Mouse (Mus musculus) heart, postnatal 14 days (tissue): ENCODE measurements around the gene Mrtfa. TPM values are rescaled to one million over a fixed set of nuclear protein-coding genes. Genes with fewer than 3 reads are reported as not detected.
A peak's percentile ranks its signal among the peaks of the same experiment; 100 is the strongest.

ENCODE experiments used
- DNase-seq, 2 experiments: peaks; one replicate each; pipeline ENCODE4 v3.0.0; 2021 to 2022
- intact Hi-C: fragments of 180-260 bp; cut with DNase I; formaldehyde crosslinking; loops from one replicate; pipeline ENCODE4 v1.15.1; 2025
- total RNA-seq, 2 experiments: library from RNA; stranded (reverse); gene quantifications; 2 replicates each; pipeline ENCODE4 v1.2.3; 2021

The Mrtfa gene
- total RNA-seq, 2 experiments from 2014 or later, result 12.3 to 13.9 TPM

GRCm38 (mm10) chr15:81199372-81199959 lies 8.9 kb upstream of the Mrtfa start:
- DNase-seq, result peak; percentile 67 to 83
- intact Hi-C loops, result loop anchor here (1.0 to 10.0 kb wide), 5 partner anchors 42 to 935 kb away; partner anchors contain the start of gene Rps19bp1

DNA sequence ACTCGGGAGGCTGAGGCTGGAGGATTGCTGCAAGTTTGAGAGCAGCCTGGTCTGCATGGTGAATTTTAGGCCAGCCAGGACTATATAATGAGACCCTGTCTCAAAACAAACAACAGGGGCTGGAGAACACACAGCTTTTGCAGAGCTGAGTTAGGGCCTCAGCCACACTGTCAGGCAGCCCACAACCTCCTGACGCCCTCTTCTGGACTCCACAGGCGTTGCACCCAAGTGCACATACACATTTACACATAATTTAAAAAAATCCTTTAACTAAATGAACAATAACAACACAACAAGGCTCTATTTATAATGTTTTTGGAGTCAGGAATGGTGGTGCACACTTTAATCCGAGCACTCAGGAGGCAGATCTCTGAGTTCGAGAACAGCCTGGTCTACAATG lies 7.9 kb upstream of the Mrtfa start:
- intact Hi-C loops, result loop anchor here (2.0 to 10.0 kb wide), 4 partner anchors 41 to 934 kb away; partner anchors contain the start of gene Rps19bp1
- DNase-seq, result no peak

- no peak for DNase-seq
- intact Hi-C loops, result loop anchor here (5.0 to 10.0 kb wide), 3 partner anchors 40 to 932 kb away; partner anchors contain the start of gene Rps19bp1
Measured at GRCm38 (mm10) chr15:81197197-81197596, 6.6 kb upstream of the Mrtfa start.

- intact Hi-C loops, result loop anchor here (5.0 to 10.0 kb wide), 3 partner anchors 38 to 931 kb away; partner anchors contain the start of gene Rps19bp1
- no peak for DNase-seq
Measured at GRCm38 (mm10) chr15:81195447-81195846, 4.9 kb upstream of the Mrtfa start.

DNA sequence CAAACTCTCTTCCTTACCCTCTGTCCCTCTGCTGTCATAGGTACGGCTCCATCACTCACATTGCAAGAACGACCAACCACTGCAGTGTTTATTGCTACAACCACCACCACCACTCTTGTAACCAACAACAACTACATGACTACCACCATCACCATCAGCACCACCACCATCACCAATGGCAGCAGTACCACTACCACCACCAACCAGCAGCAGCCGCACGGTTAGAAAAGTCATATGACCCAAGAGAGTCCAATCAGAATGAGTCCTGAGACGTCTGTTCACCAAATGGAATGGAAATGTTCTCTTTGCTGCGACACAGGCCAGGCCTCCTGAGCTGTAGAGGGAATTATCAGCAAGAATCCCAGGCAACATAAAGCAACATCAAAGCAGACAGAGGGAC lies 4.2 kb upstream of the Mrtfa start:
- no peak for DNase-seq
- intact Hi-C loops, result loop anchor here (5.0 to 10.0 kb wide), 3 partner anchors 37 to 930 kb away; partner anchors contain the start of gene Rps19bp1

GRCm38 (mm10) chr15:81192858-81193257 lies 2.3 kb upstream of the Mrtfa start:
- intact Hi-C loops, result loop anchor here (10.0 kb wide), 1 partner anchor 928 kb away; the partner anchor contains the start of gene Rps19bp1

GRCm38 (mm10) chr15:81192316-81192715 lies 1.8 kb upstream of the Mrtfa start:
- intact Hi-C loops, result loop anchor here (10.0 kb wide), 1 partner anchor 928 kb away; the partner anchor contains the start of gene Rps19bp1
- no peak for DNase-seq

More at GRCm38 (mm10) chr15:81192858-81193257, 2.3 kb upstream of the Mrtfa start:
- DNase-seq, result no peak

DNA sequence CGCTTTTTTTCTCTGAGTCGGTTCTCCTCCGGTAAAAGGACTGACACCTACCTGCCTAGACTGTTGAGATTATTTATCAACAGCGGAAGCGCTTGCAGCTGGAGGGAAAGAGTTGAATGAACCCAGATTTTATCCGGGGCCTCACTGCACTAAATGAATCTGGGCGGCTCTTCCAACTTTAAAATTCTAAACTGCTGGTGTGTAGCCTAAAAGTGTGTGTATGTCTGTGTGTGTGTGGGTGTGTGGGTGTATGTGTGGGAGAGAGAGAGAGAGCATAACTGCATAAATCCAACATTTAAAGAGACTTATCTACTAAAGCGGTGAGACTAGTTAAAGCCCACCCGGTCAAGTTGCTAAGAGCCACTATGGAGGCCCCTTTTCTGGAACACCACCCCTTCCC lies 746 bp upstream of the Mrtfa start:
- DNase-seq, result no peak
- intact Hi-C loops, result loop anchor here (10.0 kb wide), 1 partner anchor 927 kb away; the partner anchor contains the start of gene Rps19bp1

DNA sequence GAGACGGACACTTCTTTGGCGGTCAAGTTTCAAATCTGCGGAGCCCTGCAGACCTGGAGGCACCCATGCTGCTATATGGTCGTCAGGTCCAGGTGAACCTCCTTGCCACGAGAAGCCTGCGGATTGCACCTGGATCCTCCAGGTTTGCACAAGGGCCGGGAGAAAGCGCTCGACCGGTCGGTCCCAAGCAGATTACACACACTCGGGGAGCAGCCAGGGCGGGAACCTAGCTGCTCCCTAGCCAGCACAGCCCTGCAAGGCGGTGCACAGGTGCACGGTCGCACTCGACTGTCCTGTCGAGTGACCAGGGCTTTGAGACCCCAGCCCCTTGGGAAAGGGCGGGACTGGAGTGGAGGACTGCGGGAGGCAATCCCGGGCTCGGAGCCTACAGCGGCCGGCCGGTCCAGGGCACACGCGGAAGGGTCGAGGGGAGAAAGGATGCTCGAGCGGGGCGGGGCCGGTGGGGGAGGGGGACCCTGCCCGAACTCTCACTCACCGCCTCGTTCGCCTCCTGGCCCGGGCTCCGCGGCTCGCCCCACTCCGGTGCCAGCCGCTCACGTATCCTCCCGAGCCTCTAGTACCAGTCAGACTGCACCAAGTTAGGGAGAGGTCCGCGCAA lies 437 bp downstream of the Mrtfa start:
- intact Hi-C loops, result loop anchor here (10.0 kb wide), 1 partner anchor 925 kb away; the partner anchor contains the start of gene Rps19bp1
- DNase-seq, result no peak

DNA sequence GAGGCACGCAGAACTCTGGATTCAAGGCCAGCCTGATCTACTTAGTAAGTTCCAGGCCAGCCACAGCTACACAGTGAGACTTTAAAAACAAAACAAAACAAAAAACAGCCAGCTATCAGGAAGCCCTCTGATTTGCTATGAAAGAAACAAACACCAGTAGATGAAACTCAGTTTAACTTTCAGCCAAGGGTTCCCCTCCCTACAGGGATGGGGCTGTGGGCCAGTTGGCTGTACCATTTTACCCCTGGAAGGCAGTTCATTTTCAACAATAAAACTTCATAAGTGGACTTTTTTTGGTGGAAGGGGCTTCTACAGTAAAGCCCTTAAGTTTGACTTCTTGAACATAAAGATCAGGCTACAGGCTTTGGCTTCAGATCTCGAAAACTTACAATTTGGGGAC lies 1.5 kb downstream of the Mrtfa start:
- peak in 1 of 2 experiments; percentile 40 for DNase-seq

GRCm38 (mm10) chr15:81184913-81185312 lies 5.6 kb downstream of the Mrtfa start:
- no peak for DNase-seq
- intact Hi-C loops, result no loop called here

More for the DNA sequence above, 1.5 kb downstream of the Mrtfa start:
- intact Hi-C loops, result no loop called here

GRCm38 (mm10) chr15:81181233-81181632 lies 9.3 kb downstream of the Mrtfa start:
- no peak for DNase-seq
- intact Hi-C loops, result no loop called here

GRCm38 (mm10) chr15:81179523-81179922 lies 11.0 kb downstream of the Mrtfa start:
- no peak for DNase-seq

GRCm38 (mm10) chr15:81178703-81179102 lies 11.9 kb downstream of the Mrtfa start:
- DNase-seq, result no peak
- intact Hi-C loops, result no loop called here

More at GRCm38 (mm10) chr15:81179523-81179922, 11.0 kb downstream of the Mrtfa start:
- intact Hi-C loops, result no loop called here

- intact Hi-C loops, result no loop called here
- no peak for DNase-seq
Measured at GRCm38 (mm10) chr15:81177860-81178259, 12.7 kb downstream of the Mrtfa start.

GRCm38 (mm10) chr15:81175633-81176032 lies 14.9 kb downstream of the Mrtfa start:
- no peak for DNase-seq
- intact Hi-C loops, result no loop called here

GRCm38 (mm10) chr15:81172259-81172658 lies 18.3 kb downstream of the Mrtfa start:
- intact Hi-C loops, result no loop called here
- no peak for DNase-seq

- DNase-seq, result no peak
- intact Hi-C loops, result no loop called here
Measured at GRCm38 (mm10) chr15:81168735-81169134, 21.8 kb downstream of the Mrtfa start.

- no peak for DNase-seq
- intact Hi-C loops, result no loop called here
Measured at GRCm38 (mm10) chr15:81167831-81168230, 22.7 kb downstream of the Mrtfa start.

GRCm38 (mm10) chr15:81166291-81166690 lies 24.3 kb downstream of the Mrtfa start:
- intact Hi-C loops, result no loop called here
- no peak for DNase-seq

- intact Hi-C loops, result no loop called here
- DNase-seq, result no peak
Measured at GRCm38 (mm10) chr15:81164560-81165310, 25.8 kb downstream of the Mrtfa start.
